Mouse (Mus musculus) ovary, postnatal 36 days (tissue): Measurements from ENCODE around the gene Gm8113.
"Not testable (repeated sequence)": the region's sequence is repeated elsewhere in the genome, so short reads cannot be mapped to it uniquely, and the experiment has no call there.

Experiments
- DNase-seq: peaks from one replicate; pipeline ENCODE4 v3.0.0; 2022; ENCODE audit warnings: low spot score, mixed read lengths

Gm8113 gene

GRCm38 (mm10) chr14:43924688-43925403 is at the start of gene Gm8113:
TSS of gene Gm8113 (plus strand) at chr14:43925390.
- DNase-seq, result peak; percentile 28

- not testable (repeated sequence) for DNase-seq
Observed at GRCm38 (mm10) chr14:43875417-43875816, 49.8 kb upstream of the Gm8113 start, which contains the start of gene Ear1. TSS of gene Ear1 (minus strand) at chr14:43875517.

GRCm38 (mm10) chr14:43877789-43878188 is 47.4 kb upstream of the Gm8113 start:
- DNase-seq, result not testable (repeated sequence)

- not testable (repeated sequence) for DNase-seq
Observed at GRCm38 (mm10) chr14:43879966-43880545, 45.1 kb upstream of the Gm8113 start.

- DNase-seq, result not testable (repeated sequence)
Observed at GRCm38 (mm10) chr14:43886235-43886634, 39.0 kb upstream of the Gm8113 start.

GRCm38 (mm10) chr14:43891288-43891687 is 33.9 kb upstream of the Gm8113 start:
- DNase-seq, result not testable (repeated sequence)

GRCm38 (mm10) chr14:43895357-43895756 is 29.8 kb upstream of the Gm8113 start:
- not testable (repeated sequence) for DNase-seq

- not testable (repeated sequence) for DNase-seq
Observed at GRCm38 (mm10) chr14:43898577-43898976, 26.6 kb upstream of the Gm8113 start.

GRCm38 (mm10) chr14:43918214-43918613 is 7.0 kb upstream of the Gm8113 start:
- not testable (repeated sequence) for DNase-seq

GRCm38 (mm10) chr14:43923459-43923858 is 1.7 kb upstream of the Gm8113 start, which contains the start of gene Ear10:
TSS of gene Ear10 (minus strand) at chr14:43923559.
- DNase-seq, result not testable (repeated sequence)

GRCm38 (mm10) chr14:43925404-43925950 is 287 bp downstream of the Gm8113 start:
- DNase-seq, result not testable (repeated sequence)

- DNase-seq, result peak; percentile 6
Observed at GRCm38 (mm10) chr14:43932991-43933390, 7.8 kb downstream of the Gm8113 start.

- not testable (repeated sequence) for DNase-seq
Observed at GRCm38 (mm10) chr14:43933399-43933798, 8.2 kb downstream of the Gm8113 start.

GRCm38 (mm10) chr14:43953382-43953781 is 28.2 kb downstream of the Gm8113 start:
- not testable (repeated sequence) for DNase-seq

- DNase-seq, result not testable (repeated sequence)
Observed at GRCm38 (mm10) chr14:43955074-43955473, 29.9 kb downstream of the Gm8113 start.

GRCm38 (mm10) chr14:43956769-43957168 is 31.6 kb downstream of the Gm8113 start, which contains the start of gene Ang5:
TSS of gene Ang5 (plus strand) at chr14:43957069.
- not testable (repeated sequence) for DNase-seq
